ENCODE assay signal across 29 mouse cellular contexts in the genomic region with DNA sequence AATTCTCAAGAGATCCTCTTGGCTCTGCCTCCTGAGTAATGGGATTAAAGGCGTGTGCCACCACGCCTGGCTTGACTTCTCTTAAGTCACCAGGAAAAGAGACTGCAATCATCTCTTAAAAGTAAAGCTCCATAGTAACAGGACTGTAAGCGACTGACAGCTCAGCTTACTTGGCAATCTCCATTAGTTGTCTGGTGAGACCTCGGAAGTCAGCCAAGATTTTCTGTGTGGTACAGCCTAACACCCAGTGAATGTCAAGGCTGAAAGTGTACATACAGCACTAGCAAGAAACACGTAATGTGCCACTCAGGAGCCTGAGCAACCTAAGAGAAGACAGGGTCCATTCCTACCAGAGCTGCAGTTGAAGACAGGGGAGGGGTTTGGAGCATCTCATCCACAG. TPM values are rescaled to one million over a fixed set of nuclear protein-coding genes. Genes with fewer than 3 reads are reported as not detected.
DNase-seq lines count a peak whose midpoint lies in the region; ATAC-seq lines count a peak whose summit lies in the region.
"Had no signal": no experiment of that assay in that cellular context is flagged by ENCODE, and none has a peak within 500 bp of the region (broad histone marks: within the 10 kb centered on the region; RNA-seq: fewer than 3 reads in every experiment).

No protein-coding gene starts in this region.

- H3K36me3 ChIP-seq in intestine, embryonic 15.5 days = peaks cover 12% of the 10 kb centered on the region; the same call in 1 of the 2 replicates
- peaks cover 26% of the 10 kb centered on the region for H3K36me3 ChIP-seq in hindbrain, embryonic 12.5 days
- H3K36me3 ChIP-seq: hindbrain, embryonic 15.5 days had no signal

- no peaks in the 10 kb centered on the region for H3K4me1 ChIP-seq in intestine, embryonic 15.5 days (replicated peaks)
- H3K4me1 ChIP-seq in hindbrain, embryonic 12.5 days = no peaks in the 10 kb centered on the region
- H3K4me1 ChIP-seq: embryonic facial prominence, embryonic 10.5 days; embryonic facial prominence, embryonic 13.5 days; forebrain, embryonic 12.5 days; heart, embryonic 10.5 days; heart, embryonic 13.5 days; hindbrain, embryonic 15.5 days had no signal

- peak; percentile 78 to 84 for DNase-seq in adrenal gland, adult (ENCODE audit: inconsistent age in 2 of 2, low spot score in 1 of 2)
- DNase-seq in adrenal gland, postnatal 4 days (ENCODE audit: low spot score in 2 of 2) = no peak
- peak; percentile 76 for DNase-seq in adrenal gland, adult 2 months
- DNase-seq in adrenal gland, postnatal 14 days = peak; percentile 63
- no peak for DNase-seq in layer of hippocampus, postnatal 10 days (ENCODE audit: low spot score in 2 of 2)
- DNase-seq: cerebellum, adult 18-20 months; cerebellum, adult 9-10 months; cerebellum, postnatal 25 days; embryo, embryonic 11 days; gastrocnemius, postnatal 10 days; gastrocnemius, postnatal 36 days; heart, adult 2 months; heart, postnatal 14 days; heart, postnatal 4 days; kidney, adult 18-20 months had no signal

- no peaks in the 10 kb centered on the region for H3K9me3 ChIP-seq in intestine, embryonic 15.5 days
- no peaks in the 10 kb centered on the region for H3K9me3 ChIP-seq in hindbrain, embryonic 12.5 days (replicated peaks)
- H3K9me3 ChIP-seq: embryonic facial prominence, embryonic 10.5 days; embryonic facial prominence, embryonic 13.5 days; forebrain, embryonic 12.5 days; heart, embryonic 10.5 days; heart, embryonic 13.5 days; hindbrain, embryonic 15.5 days had no signal

- H3K27ac ChIP-seq in intestine, embryonic 15.5 days = no peak overlapping the region
- no peak overlapping the region for H3K27ac ChIP-seq in hindbrain, embryonic 12.5 days
- H3K27ac ChIP-seq: embryonic facial prominence, embryonic 10.5 days; embryonic facial prominence, embryonic 13.5 days; forebrain, embryonic 12.5 days; heart, adult 2 months; heart, embryonic 10.5 days; heart, embryonic 13.5 days; hindbrain, embryonic 15.5 days had no signal

- no peak for ATAC-seq in intestine, embryonic 15.5 days
- no peak for ATAC-seq in hindbrain, embryonic 12.5 days (ENCODE audit: low FRiP score)
- ATAC-seq: forebrain, embryonic 16.5 days; Patski had no signal

- H3K4me2 ChIP-seq in intestine, embryonic 15.5 days (replicated peaks) = no peak overlapping the region
- no peak overlapping the region for H3K4me2 ChIP-seq in hindbrain, embryonic 12.5 days (replicated peaks)
- H3K4me2 ChIP-seq: embryonic facial prominence, embryonic 13.5 days; forebrain, embryonic 12.5 days; heart, embryonic 13.5 days; hindbrain, embryonic 15.5 days had no signal

- no peak overlapping the region for H3K4me3 ChIP-seq in intestine, embryonic 15.5 days (replicated peaks)
- no peak overlapping the region for H3K4me3 ChIP-seq in hindbrain, embryonic 12.5 days
- H3K4me3 ChIP-seq: embryonic facial prominence, embryonic 10.5 days; embryonic facial prominence, embryonic 13.5 days; erythroblast, embryonic 14.5 days; forebrain, embryonic 12.5 days; heart, adult 2 months; heart, embryonic 10.5 days; heart, embryonic 13.5 days; hindbrain, embryonic 15.5 days had no signal

- no peaks in the 10 kb centered on the region for H3K27me3 ChIP-seq in intestine, embryonic 15.5 days (replicated peaks)
- no peaks in the 10 kb centered on the region for H3K27me3 ChIP-seq in hindbrain, embryonic 12.5 days
- H3K27me3 ChIP-seq: embryonic facial prominence, embryonic 13.5 days; forebrain, embryonic 12.5 days; heart, embryonic 13.5 days; hindbrain, embryonic 15.5 days; Patski had no signal

- 85% methylated on average over 5 of the region's 5 CpGs for whole genome bisulfite sequencing in intestine, embryonic 15.5 days
- 95% methylated on average over 5 of the region's 5 CpGs for WGBS in hindbrain, embryonic 12.5 days

- no peak overlapping the region for H3K9ac ChIP-seq in intestine, embryonic 15.5 days
- no peak overlapping the region for H3K9ac ChIP-seq in hindbrain, embryonic 12.5 days
- H3K9ac ChIP-seq: embryonic facial prominence, embryonic 13.5 days; forebrain, embryonic 12.5 days; heart, embryonic 13.5 days; hindbrain, embryonic 15.5 days had no signal

RNA-seq across cellular contexts. Expression of a gene that starts 12.4 kb away (rescaled TPM):
- 10 to 100 TPM; 19.2 to 19.9 TPM for total RNA-seq in adrenal gland, postnatal 4 days (2021)
- 1 to 10 TPM; 2.1 to 5.4 TPM for total RNA-seq in adrenal gland, adult 2 months (2021)
- polyA plus RNA-seq in adrenal gland, adult 2 months (2012; rRNA removed) = 0.50 and 0.55 TPM in 2 replicates
- total RNA-seq in adrenal gland, postnatal 14 days (2021) = 6.3 and 7.0 TPM in 2 replicates
- polyA plus RNA-seq in intestine, embryonic 15.5 days (2015; fragmentation: Nextera tagmentation; extraction: Ambion mirVana) = 20.4 and 21.6 TPM in 2 replicates
- 19.6 and 21.8 TPM in 2 replicates for polyA plus RNA-seq in hindbrain, embryonic 12.5 days (2016; fragmentation: Nextera tagmentation; extraction: Ambion mirVana)
- 1 to 10 TPM; 5.1 to 9.8 TPM for total RNA-seq in layer of hippocampus, postnatal 10 days (2021)

RNA-seq across cellular contexts. Expression of a gene that starts 12.7 kb away (rescaled TPM):
- 1,000 to 10,000 TPM; 1,230 to 1,246 TPM for total RNA-seq in adrenal gland, postnatal 4 days (2021)
- total RNA-seq in adrenal gland, adult 2 months (2021) = 1,000 to 10,000 TPM in 1 of 2 experiments, 100 to 1,000 TPM in 1; 966 to 1,016 TPM
- polyA plus RNA-seq in adrenal gland, adult 2 months (2012; rRNA removed) = 83.8 and 120 TPM in 2 replicates
- total RNA-seq in adrenal gland, postnatal 14 days (2021) = 872 and 1,008 TPM in 2 replicates
- 1,198 and 1,252 TPM in 2 replicates for polyA plus RNA-seq in intestine, embryonic 15.5 days (2015; fragmentation: Nextera tagmentation; extraction: Ambion mirVana)
- polyA plus RNA-seq in hindbrain, embryonic 12.5 days (2016; fragmentation: Nextera tagmentation; extraction: Ambion mirVana) = 811 and 819 TPM in 2 replicates
- total RNA-seq in layer of hippocampus, postnatal 10 days (2021) = 100 to 1,000 TPM; 612 to 638 TPM

RNA-seq across cellular contexts. Expression of a gene that starts 18.6 kb away (rescaled TPM):
- total RNA-seq in adrenal gland, postnatal 4 days (2021) = 10 to 100 TPM; 21.6 to 21.8 TPM
- 10 to 100 TPM; 26.0 to 28.5 TPM for total RNA-seq in adrenal gland, adult 2 months (2021)
- polyA plus RNA-seq in adrenal gland, adult 2 months (2012; rRNA removed) = 2.1 and 2.2 TPM in 2 replicates
- 20.4 and 22.9 TPM in 2 replicates for total RNA-seq in adrenal gland, postnatal 14 days (2021)
- 29.3 and 39.6 TPM in 2 replicates for polyA plus RNA-seq in intestine, embryonic 15.5 days (2015; fragmentation: Nextera tagmentation; extraction: Ambion mirVana)
- 32.2 and 36.2 TPM in 2 replicates for polyA plus RNA-seq in hindbrain, embryonic 12.5 days (2016; fragmentation: Nextera tagmentation; extraction: Ambion mirVana)
- 10 to 100 TPM; 17.1 to 18.5 TPM for total RNA-seq in layer of hippocampus, postnatal 10 days (2021)

RNA-seq across cellular contexts. Expression of a gene that starts 43.5 kb away (rescaled TPM):
- total RNA-seq in adrenal gland, postnatal 4 days (2021) = 1 to 10 TPM in 1 of 2 experiments, under 1 TPM in 1; 0.87 to 1.1 TPM
- under 1 TPM; 0.55 to 0.72 TPM for total RNA-seq in adrenal gland, adult 2 months (2021)
- 6.9 and 10.6 TPM in 2 replicates for polyA plus RNA-seq in adrenal gland, adult 2 months (2012; rRNA removed)
- total RNA-seq in adrenal gland, postnatal 14 days (2021) = 1.6 and 1.9 TPM in 2 replicates
- 0.13 and 0.15 TPM in 2 replicates for polyA plus RNA-seq in intestine, embryonic 15.5 days (2015; fragmentation: Nextera tagmentation; extraction: Ambion mirVana)
- polyA plus RNA-seq in hindbrain, embryonic 12.5 days (2016; fragmentation: Nextera tagmentation; extraction: Ambion mirVana) = not detected in 2 replicates
- total RNA-seq in layer of hippocampus, postnatal 10 days (2021) = not detected
- total RNA-seq: gastrocnemius, postnatal 36 days; heart, adult 2 months had no signal
- polyA plus RNA-seq: embryonic facial prominence, embryonic 13.5 days; erythroblast, embryonic 14.5 days; forebrain, embryonic 16.5 days; heart, embryonic 10.5 days; heart, embryonic 13.5 days; heart, embryonic 16.5 days; hindbrain, embryonic 11.5 days; hindbrain, embryonic 15.5 days; intestine, embryonic 14.5 days had no signal

Comparison
In these comparisons a context has a peak if more than half of its experiments do, and no peak if none do; other contexts are left out.
1. DNase-seq: peak in adrenal gland, adult (2 of 2), adrenal gland, adult 2 months (single experiment) and adrenal gland, postnatal 14 days (single experiment); none in adrenal gland, postnatal 4 days (0 of 2) and layer of hippocampus, postnatal 10 days (0 of 2).